In genomic region chrX:164952601-164953375, GRCm38 (mm10) we compare ENCODE assay signal across 22 mouse cellular contexts. TPM values are rescaled to one million over a fixed set of nuclear protein-coding genes. Genes with fewer than 3 reads are reported as not detected.
DNase-seq lines count a peak whose midpoint lies in the region; ATAC-seq and TF ChIP-seq lines count a peak whose summit lies in the region.
"Had no signal": no experiment of that assay in that cellular context is flagged by ENCODE, and none has a peak within 500 bp of the region (broad histone marks: within the 10 kb centered on the region; RNA-seq: fewer than 3 reads in every experiment).

No protein-coding gene starts in this region.

- peak; percentile 73 for ATAC-seq in frontal cortex, adult (ENCODE audit: low TSS enrichment)
- ATAC-seq in hindbrain, embryonic 14.5 days (ENCODE audit: low FRiP score) = no peak
- ATAC-seq: forebrain, embryonic 14.5 days; intestine, postnatal 0 days had no signal

- no peak for DNase-seq in frontal cortex, postnatal 10 days (ENCODE audit: low spot score in 2 of 2)
- peak; percentile 2 to 24 for DNase-seq in kidney, adult 8-10 months
- no peak for DNase-seq in kidney, postnatal 14 days
- DNase-seq in limb, embryonic 10.5 days (ENCODE audit: low spot score) = no peak
- no peak for DNase-seq in hindbrain, embryonic 14.5 days (ENCODE audit: low spot score)
- DNase-seq in left cerebral cortex, adult 8-10 months (ENCODE audit: low spot score in 2 of 2) = no peak
- DNase-seq: cerebellum, adult 11 months; right cerebral cortex, postnatal 25 days had no signal

- no peak for TF ChIP-seq POLR2A in cortical plate, adult 2 months (IDR thresholded peaks at IDR 0.05; ENCODE audit: extremely low read depth, insufficient read depth, low read length)

- H3K36me3 ChIP-seq in limb, embryonic 10.5 days = peaks cover 8% of the 10 kb centered on the region; the same call in 1 of the 2 replicates
- 0 out of 2 replicates have a peak, but pooled peaks cover 3% of the 10 kb centered on the region for H3K36me3 ChIP-seq in hindbrain, embryonic 14.5 days (replicated peaks; ENCODE audit: control insufficient read depth, insufficient read depth)
- H3K36me3 ChIP-seq: neural tube, embryonic 12.5 days had no signal

- peaks cover 2% of the 10 kb centered on the region; the same call in 1 of the 2 replicates for H3K4me1 ChIP-seq in cortical plate, adult 2 months (ENCODE audit: control insufficient read depth, insufficient read depth, low read length)
- H3K4me1 ChIP-seq in limb, embryonic 10.5 days = peaks cover 3% of the 10 kb centered on the region; the same call in 1 of the 2 replicates
- H3K4me1 ChIP-seq in hindbrain, embryonic 14.5 days (replicated peaks; ENCODE audit: control insufficient read depth, insufficient read depth, low read length) = no peaks in the 10 kb centered on the region
- H3K4me1 ChIP-seq: embryonic facial prominence, embryonic 13.5 days; hindbrain, embryonic 13.5 days; neural tube, embryonic 12.5 days had no signal

- no peak for TF ChIP-seq CTCF in cortical plate, adult 2 months (IDR thresholded peaks at IDR 0.05; ENCODE audit: extremely low read depth, insufficient read depth, low read length)

- peaks cover 31% of the 10 kb centered on the region; the same call in 1 of the 2 replicates for H3K27me3 ChIP-seq in limb, embryonic 10.5 days (ENCODE audit: low read depth, poor library complexity, severe bottlenecking)
- H3K27me3 ChIP-seq in hindbrain, embryonic 14.5 days (ENCODE audit: control insufficient read depth, insufficient read depth, low read length) = no peaks in the 10 kb centered on the region
- H3K27me3 ChIP-seq: hindbrain, embryonic 13.5 days; megakaryocyte, embryonic 14.5 days; neural tube, embryonic 12.5 days had no signal

- no peak overlapping the region for H3K9ac ChIP-seq in hindbrain, embryonic 14.5 days
- H3K9ac ChIP-seq: embryonic facial prominence, embryonic 13.5 days; hindbrain, embryonic 13.5 days; neural tube, embryonic 12.5 days had no signal

- no peaks in the 10 kb centered on the region for H3K9me3 ChIP-seq in limb, embryonic 10.5 days (replicated peaks)
- H3K9me3 ChIP-seq in hindbrain, embryonic 14.5 days (ENCODE audit: control insufficient read depth, low read length) = no peaks in the 10 kb centered on the region
- H3K9me3 ChIP-seq: embryonic facial prominence, embryonic 13.5 days; hindbrain, embryonic 13.5 days; megakaryocyte, embryonic 14.5 days; neural tube, embryonic 12.5 days had no signal

- peak overlapping the region; percentile 46; the same call in 1 of the 2 replicates for H3K27ac ChIP-seq in cortical plate, adult 2 months (ENCODE audit: insufficient read depth, low read length)
- peak overlapping the region; percentile 42; the same call in 1 of the 2 replicates for H3K27ac ChIP-seq in limb, embryonic 10.5 days
- no peak overlapping the region for H3K27ac ChIP-seq in hindbrain, embryonic 14.5 days
- H3K27ac ChIP-seq: embryonic facial prominence, embryonic 13.5 days; hindbrain, embryonic 13.5 days; neural tube, embryonic 12.5 days had no signal

- H3K4me2 ChIP-seq in hindbrain, embryonic 14.5 days (replicated peaks) = no peak overlapping the region
- H3K4me2 ChIP-seq: embryonic facial prominence, embryonic 13.5 days; hindbrain, embryonic 13.5 days; liver, embryonic 11.5 days; neural tube, embryonic 12.5 days had no signal

- no peak overlapping the region for H3K4me3 ChIP-seq in cortical plate, adult 2 months (ENCODE audit: insufficient read depth, low read length)
- H3K4me3 ChIP-seq in limb, embryonic 10.5 days = no peak overlapping the region
- no peak overlapping the region for H3K4me3 ChIP-seq in hindbrain, embryonic 14.5 days (replicated peaks; ENCODE audit: low read length)
- H3K4me3 ChIP-seq: embryonic facial prominence, embryonic 13.5 days; hindbrain, embryonic 13.5 days; neural tube, embryonic 12.5 days had no signal

- WGBS in limb, embryonic 10.5 days = 65% methylated on average over 5 of the region's 5 CpGs
- WGBS in hindbrain, embryonic 14.5 days = 79% methylated on average over 5 of the region's 5 CpGs

RNA-seq across cellular contexts. Expression of gene Mospd2, which starts 27.4 kb away (rescaled TPM):
- polyA plus RNA-seq in cortical plate, adult 2 months (2012; rRNA removed) = 13.1 and 14.3 TPM in 2 replicates
- 12.5 and 14.1 TPM in 2 replicates for polyA plus RNA-seq in limb, embryonic 10.5 days (2016; fragmentation: Nextera tagmentation; extraction: Ambion mirVana)
- polyA plus RNA-seq in hindbrain, embryonic 14.5 days (2014; fragmentation: Nextera tagmentation; extraction: Ambion mirVana) = 21.6 and 22.6 TPM in 2 replicates
- total RNA-seq in left cerebral cortex, adult 8-10 months (2022) = 10 to 100 TPM; 21.3 to 22.5 (median 21.6) TPM

RNA-seq across cellular contexts. Expression of gene Fancb, which starts 27.6 kb away (rescaled TPM):
- polyA plus RNA-seq in cortical plate, adult 2 months (2012; rRNA removed) = 1.2 and 1.3 TPM in 2 replicates
- 11.0 and 12.2 TPM in 2 replicates for polyA plus RNA-seq in limb, embryonic 10.5 days (2016; fragmentation: Nextera tagmentation; extraction: Ambion mirVana)
- polyA plus RNA-seq in hindbrain, embryonic 14.5 days (2014; fragmentation: Nextera tagmentation; extraction: Ambion mirVana) = 3.3 and 4.5 TPM in 2 replicates
- total RNA-seq in left cerebral cortex, adult 8-10 months (2022) = 1 to 10 TPM; 1.5 to 2.3 (median 2.2) TPM

RNA-seq across cellular contexts. Expression of gene Gm17604, which starts 51.8 kb away (rescaled TPM):
- not detected in 2 replicates for polyA plus RNA-seq in cortical plate, adult 2 months (2012; rRNA removed)
- not detected in 2 replicates for polyA plus RNA-seq in limb, embryonic 10.5 days (2016; fragmentation: Nextera tagmentation; extraction: Ambion mirVana)
- polyA plus RNA-seq in hindbrain, embryonic 14.5 days (2014; fragmentation: Nextera tagmentation; extraction: Ambion mirVana) = not detected in 2 replicates
- total RNA-seq in left cerebral cortex, adult 8-10 months (2022) = not detected
- total RNA-seq: granulocyte monocyte progenitor cell, adult 5-6 weeks; layer of hippocampus, postnatal 10 days; left cerebral cortex, postnatal 14 days had no signal
- polyA plus RNA-seq: embryonic facial prominence, embryonic 13.5 days; forebrain, embryonic 14.5 days; hindbrain, embryonic 13.5 days; intestine, postnatal 0 days; liver, embryonic 11.5 days; lung, embryonic 16.5 days; neural tube, embryonic 12.5 days; urinary bladder, adult 2 months had no signal

Comparison
In these comparisons a context has a peak if more than half of its experiments do, and no peak if none do; other contexts are left out.
1. DNase-seq: peak in kidney, adult 8-10 months (2 of 2); none in frontal cortex, postnatal 10 days (0 of 2), kidney, postnatal 14 days (single experiment), limb, embryonic 10.5 days (single experiment), hindbrain, embryonic 14.5 days (single experiment) and left cerebral cortex, adult 8-10 months (0 of 2).